Mouse (Mus musculus) retina, postnatal 7 days (tissue): ENCODE measurements at regions not wholly inside any gene's neighbourhood (a gene's known extent, or its start where the extent isn't known, plus 50 kb on each side); places are given as distances from the start of the nearest gene placed in this dataset.

ENCODE experiments used
- DNase-seq: peaks from one replicate; pipeline ENCODE4 v3.0.0-alpha.2; 2012; ENCODE audit warnings: low read depth, low spot score

- no peak for DNase-seq
Observed at GRCm38 (mm10) chr13:25333803-25334202, 63.5 kb upstream of the Nrsn1 start.
